Mouse (Mus musculus) limb, embryonic 14.5 days (tissue): ENCODE measurements around the gene Phf14. TPM values are rescaled to one million over a fixed set of nuclear protein-coding genes. Genes with fewer than 3 reads are reported as not detected.
A peak's percentile ranks its signal among the peaks of the same experiment; 100 is the strongest.
"Not testable (repeated sequence)": the region's sequence is repeated elsewhere in the genome, so short reads cannot be mapped to it uniquely, and the experiment has no call there.

ENCODE experiments used
- ATAC-seq: fragments of 200-750 bp; cut with Nextera tagmentation; 2 replicates; pipeline ENCODE4 v1.8.0; 2017; ENCODE audit warnings: low read depth, moderate number of reproducible peaks, moderate TSS enrichment; ENCODE audit not compliant: low FRiP score
- DNase-seq: peaks from one replicate; pipeline ENCODE4 v3.0.0-alpha.2; 2015; ENCODE audit warnings: low spot score
- H3K27ac ChIP-seq: fragments of 300-500 bp; sonication (generic); replicated peaks from 2 replicates; pipeline ENCODE4 v1.5.1; 2014; ENCODE audit warnings: low read depth, mild to moderate bottlenecking, low read length, moderate library complexity, mixed read lengths
- H3K27me3 ChIP-seq: fragments of 300-500 bp; sonication (generic); 2 replicates; pipeline ENCODE4 v1.6.1; 2014; ENCODE audit warnings: low read length, mixed read lengths; ENCODE audit not compliant: control insufficient read depth, insufficient read depth
- H3K36me3 ChIP-seq: fragments of 300-500 bp; sonication (generic); 2 replicates; pipeline ENCODE4 v1.6.1; 2014; ENCODE audit warnings: mild to moderate bottlenecking, low read length, moderate library complexity, mixed read lengths; ENCODE audit not compliant: control insufficient read depth, insufficient read depth
- H3K4me1 ChIP-seq: fragments of 300-500 bp; sonication (generic); 2 replicates; pipeline ENCODE4 v1.6.1; 2014; ENCODE audit warnings: antibody characterized with exemption, low read length, mixed read lengths; ENCODE audit not compliant: control insufficient read depth, insufficient read depth
- H3K4me2 ChIP-seq: fragments of 300-500 bp; sonication (generic); replicated peaks from 2 replicates; pipeline ENCODE4 v1.6.1; 2014; ENCODE audit warnings: low read depth, mild to moderate bottlenecking, low read length, moderate library complexity; ENCODE audit not compliant: severe bottlenecking
- H3K4me3 ChIP-seq: fragments of 300-500 bp; sonication (generic); replicated peaks from 2 replicates; pipeline ENCODE4 v1.5.1; 2014; ENCODE audit warnings: low read length
- H3K9ac ChIP-seq: fragments of 300-500 bp; sonication (generic); 2 replicates; pipeline ENCODE4 v1.6.1; 2014; ENCODE audit warnings: mild to moderate bottlenecking, low read depth, low read length, moderate library complexity; ENCODE audit not compliant: severe bottlenecking
- H3K9me3 ChIP-seq: fragments of 300-500 bp; sonication (generic); 2 replicates; pipeline ENCODE4 v1.6.1; 2016; ENCODE audit warnings: low read length; ENCODE audit not compliant: control insufficient read depth
- POLR2A ChIP-seq: fragments of 200-500 bp; IDR thresholded peaks from 2 replicates; pipeline ENCODE4 v1.8.0; 2012; ENCODE audit warnings: inconsistent platforms, mild to moderate bottlenecking, moderate library complexity, borderline replicate concordance; ENCODE audit not compliant: insufficient read depth, insufficient read length; ENCODE audit errors: extremely low read depth
- WGBS: fragments of 180-500 bp; shearing (Covaris S2); extraction: QIAGEN DNeasy Blood & Tissue Kit; methylation state at CpG from one replicate; pipeline ENCODE4 v1.1.7; 2014; 5-methylcytosine and 5-hydroxymethylcytosine counted together
- polyA plus RNA-seq, 2 experiments: library from polyadenylated mRNA; depleted of rRNA in 1 of 2; stranded (reverse) in 1 of 2; unstranded in 1 of 2; fragments of >200 nt; fragmentation: Nextera tagmentation in 1 of 2; extraction: Ambion mirVana in 1 of 2; gene quantifications; 2 replicates each; pipeline versions ENCODE4 v1.2.1 to v1.2.3; 2012 to 2014

Phf14 gene
- 36.2 and 43.1 TPM in 2 replicates for polyA plus RNA-seq (2012; rRNA removed)
- 101 and 102 TPM in 2 replicates for polyA plus RNA-seq (2014; fragmentation: Nextera tagmentation; extraction: Ambion mirVana)

GRCm38 (mm10) chr6:11907269-11908032 lies at the start of gene Phf14, which contains the start of gene Ndufa4:
Phf14 (plus strand) TSS chr6:11907809.
Ndufa4 (minus strand) TSS chr6:11907497.
- DNase-seq (peak; percentile 96), ATAC-seq (peak; percentile 96)
- H3K4me3 ChIP-seq: peak within 1 kb of the TSS; percentile 84
- H3K27me3 ChIP-seq: no peaks in the 10 kb centered on the region
- H3K9me3 ChIP-seq: no peaks in the 10 kb centered on the region
- peak within 1 kb of the TSS; percentile 79 for H3K27ac ChIP-seq
- H3K36me3 ChIP-seq: peaks cover 22% of the 10 kb centered on the region
- peaks cover 7% of the 10 kb centered on the region; the same call in 1 of the 2 replicates for H3K4me1 ChIP-seq
- 0% methylated on average over 53 of the region's 59 CpGs for WGBS
- peak within 1 kb of the TSS; percentile 58 for H3K4me2 ChIP-seq
- peak; percentile 87; the same call in 1 of the 2 replicates for TF ChIP-seq POLR2A
- H3K9ac ChIP-seq: peak within 1 kb of the TSS; percentile 90

- H3K9ac ChIP-seq, H3K4me3 ChIP-seq, H3K4me1 ChIP-seq, DNase-seq, H3K27ac ChIP-seq, H3K9me3 ChIP-seq, ATAC-seq, H3K36me3 ChIP-seq, H3K4me2 ChIP-seq, H3K27me3 ChIP-seq: not testable (repeated sequence)
- no CpG with 5 or more reads among the region's 2 CpGs for WGBS
These were observed 32.2 kb upstream of the Phf14 start for GRCm38 (mm10) chr6:11875364-11875763.

- H3K4me2 ChIP-seq: no peak overlapping the region
- no peaks in the 10 kb centered on the region for H3K9me3 ChIP-seq
- H3K4me1 ChIP-seq: no peaks in the 10 kb centered on the region
- DNase-seq (no peak), ATAC-seq (no peak)
- no peak for TF ChIP-seq POLR2A
- H3K27ac ChIP-seq: no peak overlapping the region
- WGBS: 85% methylated on average over 4 of the region's 4 CpGs
- H3K36me3 ChIP-seq: peaks cover 45% of the 10 kb centered on the region
- H3K4me3 ChIP-seq: no peak overlapping the region
- H3K27me3 ChIP-seq: no peaks in the 10 kb centered on the region
- no peak overlapping the region for H3K9ac ChIP-seq
These were observed 6.7 kb upstream of the Phf14 start for GRCm38 (mm10) chr6:11900809-11901310.

GRCm38 (mm10) chr6:11906890-11907268 lies 730 bp upstream of the Phf14 start:
- peaks cover 7% of the 10 kb centered on the region; the same call in 1 of the 2 replicates for H3K4me1 ChIP-seq
- peak overlapping the region; percentile 58 for H3K4me2 ChIP-seq
- peak overlapping the region; percentile 79 for H3K27ac ChIP-seq
- peaks cover 27% of the 10 kb centered on the region for H3K36me3 ChIP-seq
- 0% methylated on average over 5 of the region's 5 CpGs for WGBS
- no peaks in the 10 kb centered on the region for H3K9me3 ChIP-seq
- peak overlapping the region; percentile 84 for H3K4me3 ChIP-seq
- no peak for TF ChIP-seq POLR2A
- peak; percentile 5; the same call in 1 of the 2 replicates for ATAC-seq
- peak; percentile 27 for DNase-seq
- H3K9ac ChIP-seq: peak overlapping the region; percentile 90
- no peaks in the 10 kb centered on the region for H3K27me3 ChIP-seq

DNA sequence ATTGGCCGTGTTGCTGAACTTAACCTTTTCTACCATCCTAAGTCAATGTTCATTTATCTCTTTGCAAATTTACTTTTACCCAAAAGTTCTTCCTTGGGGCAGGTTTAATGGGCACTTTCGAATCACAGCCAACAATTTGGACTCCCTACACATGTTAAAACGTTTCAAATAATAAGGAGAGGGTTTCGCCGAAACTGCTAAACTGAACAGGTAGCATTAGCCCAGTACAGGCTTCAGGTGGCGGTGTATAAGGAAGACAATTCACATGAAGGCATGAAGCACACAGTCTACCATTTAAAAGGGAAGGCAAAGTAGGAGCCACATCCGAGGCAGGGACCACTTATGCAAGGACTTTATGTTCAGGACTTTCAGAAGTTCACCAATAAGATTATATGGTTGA lies 561 bp downstream of the Phf14 start:
- Histone ChIP-seq H3K27me3 (no peaks in the 10 kb centered on the region), H3K27ac (peak overlapping the region; percentile 79), H3K4me3 (peak overlapping the region; percentile 84), H3K4me1 (peaks cover 7% of the 10 kb centered on the region; the same call in 1 of the 2 replicates), H3K4me2 (peak overlapping the region; percentile 58), H3K36me3 (peaks cover 14% of the 10 kb centered on the region), H3K9me3 (no peaks in the 10 kb centered on the region), H3K9ac (peak overlapping the region; percentile 90)
- ATAC-seq (no peak), DNase-seq (no peak)
- TF ChIP-seq POLR2A: no peak
- WGBS: 26% methylated on average over 7 of the region's 7 CpGs
